Mouse (Mus musculus): ENCODE results near the gene Tmx2.
A peak's percentile ranks its signal among the peaks of the same experiment; 100 is the strongest.

Tmx2 gene

GRCm38 (mm10) chr2:84638428-84639220, 40.3 kb downstream of the Tmx2 start:
- peak; percentile 79 for DNase-seq (ENCODE audit: low read depth, low spot score)

- peak; percentile 61 for DNase-seq (ENCODE audit: low read depth, low spot score)
Measured at GRCm38 (mm10) chr2:84637452-84638165, 41.3 kb downstream of the Tmx2 start.

GRCm38 (mm10) chr2:84636231-84636741, 42.7 kb downstream of the Tmx2 start:
- peak; percentile 76 for DNase-seq (ENCODE audit: low read depth, low spot score)

GRCm38 (mm10) chr2:84635611-84636010, 43.3 kb downstream of the Tmx2 start:
- peak; percentile 100 for DNase-seq (ENCODE audit: low read depth, low spot score)

GRCm38 (mm10) chr2:84634934-84635482, 43.9 kb downstream of the Tmx2 start:
- DNase-seq (ENCODE audit: low read depth, low spot score), result peak; percentile 91

- DNase-seq (ENCODE audit: low read depth, low spot score), result peak; percentile 85
Measured at GRCm38 (mm10) chr2:84634006-84634405, 44.9 kb downstream of the Tmx2 start.

- no peak for DNase-seq (ENCODE audit: low read depth, low spot score)
Measured at GRCm38 (mm10) chr2:84632999-84633398, 45.9 kb downstream of the Tmx2 start.

GRCm38 (mm10) chr2:84632001-84632400, 46.9 kb downstream of the Tmx2 start:
- DNase-seq (ENCODE audit: low read depth, low spot score), result no peak

GRCm38 (mm10) chr2:84627036-84627435, 51.9 kb downstream of the Tmx2 start:
- no peak for DNase-seq (ENCODE audit: low read depth, low spot score)

GRCm38 (mm10) chr2:84626366-84626975, 52.5 kb downstream of the Tmx2 start:
- DNase-seq (ENCODE audit: low read depth, low spot score), result no peak

GRCm38 (mm10) chr2:84624201-84624600, 54.7 kb downstream of the Tmx2 start:
- no peak for DNase-seq (ENCODE audit: low read depth, low spot score)

- no peak for DNase-seq (ENCODE audit: low read depth, low spot score)
Measured at GRCm38 (mm10) chr2:84623428-84624119, 55.4 kb downstream of the Tmx2 start.

GRCm38 (mm10) chr2:84622668-84623067, 56.3 kb downstream of the Tmx2 start:
- no peak for DNase-seq (ENCODE audit: low read depth, low spot score)
